Mouse (Mus musculus): Measurements from ENCODE around the gene Gpr146. TPM values are rescaled to one million over a fixed set of nuclear protein-coding genes. Genes with fewer than 3 reads are reported as not detected.

Gene Gpr146
- total RNA-seq, 2 experiments from 2014 or later, result 12.0 to 13.2 TPM

DNA sequence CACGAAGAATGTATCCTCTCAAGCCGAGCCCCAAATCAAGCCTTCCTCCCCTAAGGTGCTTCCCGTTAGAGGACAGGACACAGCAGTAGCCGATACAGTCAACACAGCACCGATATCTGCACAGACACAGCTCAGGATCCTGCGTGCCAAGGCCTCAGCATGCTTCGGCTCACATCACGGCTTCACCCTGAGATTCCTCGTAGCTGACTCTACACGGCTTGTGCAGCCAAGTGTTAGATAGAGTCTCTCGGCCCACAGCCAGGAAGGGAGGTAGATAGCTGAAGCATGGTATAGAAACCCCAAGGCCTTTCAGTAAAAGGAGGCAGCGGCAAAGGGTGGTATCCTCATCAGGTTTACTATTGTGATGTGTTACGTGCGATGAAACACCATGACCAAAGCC, 22.5 kb downstream of the Gpr146 start:
- DNase-seq, result no peak

DNA sequence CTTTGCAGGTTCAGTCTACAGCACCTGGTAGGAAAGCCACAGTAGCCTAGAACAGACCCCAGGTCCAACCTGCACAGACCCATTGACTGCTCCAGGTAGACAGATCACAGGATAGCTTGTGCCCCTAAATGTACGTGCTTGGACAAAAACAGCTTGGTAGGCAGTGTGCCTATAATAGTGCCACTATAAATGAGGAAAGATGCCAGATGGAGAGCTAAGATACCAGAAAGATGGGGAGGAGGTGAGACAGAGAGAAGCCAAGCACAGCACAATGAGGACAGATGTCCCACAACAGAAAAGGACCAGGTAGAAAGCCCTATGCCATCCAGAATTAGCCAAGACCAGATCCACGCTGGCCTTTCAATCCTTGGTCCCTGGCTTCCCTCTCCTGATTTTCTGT, 24.6 kb downstream of the Gpr146 start:
- no peak for DNase-seq

DNA sequence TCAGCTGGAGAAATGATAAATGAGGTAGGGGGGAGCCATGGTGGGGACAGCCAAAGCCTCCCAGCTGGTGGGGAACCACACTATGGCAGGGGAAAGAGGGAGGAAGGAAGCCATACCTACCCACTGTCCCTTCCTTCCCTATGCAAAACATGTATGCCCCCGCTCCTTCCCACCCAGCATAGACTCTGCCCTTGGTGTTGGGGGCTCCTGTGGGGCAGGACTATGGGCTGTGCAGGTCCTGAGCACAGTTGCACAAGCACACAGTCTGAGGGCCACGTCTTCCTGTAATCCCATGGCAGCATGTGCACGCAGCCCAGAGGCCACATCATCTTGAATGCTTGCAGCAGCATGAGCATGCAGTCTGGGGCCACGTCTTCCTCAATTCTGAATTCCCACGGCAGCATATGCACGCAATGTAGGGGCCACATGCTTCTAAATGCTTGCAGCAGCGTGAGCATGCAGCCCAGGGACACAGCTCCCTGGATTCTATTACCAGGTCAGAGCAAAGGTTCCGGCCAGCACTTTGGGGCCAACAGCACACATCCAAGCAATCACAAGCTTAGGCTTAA, 26.3 kb downstream of the Gpr146 start:
- no peak for DNase-seq

DNA sequence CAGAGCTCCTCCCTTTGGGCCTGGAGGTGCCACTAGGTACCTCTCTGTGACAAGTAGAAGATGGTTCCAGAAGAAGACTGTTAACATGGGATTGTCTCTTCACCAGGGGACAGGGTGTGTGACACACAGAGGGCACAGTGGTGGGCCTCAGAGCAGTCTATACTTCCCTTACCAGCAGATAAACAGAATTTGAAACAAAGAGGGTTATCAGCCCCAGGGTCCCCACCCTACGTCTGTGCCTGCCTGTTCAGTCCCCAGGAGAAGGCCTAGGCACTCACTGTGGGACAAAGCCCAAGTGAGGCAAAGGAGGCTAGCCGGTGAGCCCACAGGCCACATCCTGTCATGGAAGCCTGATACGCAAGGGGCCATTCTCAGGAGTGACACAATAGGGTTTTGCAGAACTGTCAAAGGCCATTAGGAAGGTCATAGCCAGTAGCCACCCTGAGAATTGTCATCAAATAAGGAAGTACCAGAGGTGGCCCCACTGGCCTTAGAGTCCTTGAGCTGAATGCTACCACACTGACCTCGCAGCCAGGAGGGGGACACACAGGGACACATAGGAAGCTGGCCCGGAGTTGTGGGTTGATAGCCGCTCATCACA, 27.4 kb downstream of the Gpr146 start, which contains the start of gene C130050O18Rik:
TSS of gene C130050O18Rik (plus strand) at position 480 of the 601 bp plus-strand sequence.
- DNase-seq, result no peak

DNA sequence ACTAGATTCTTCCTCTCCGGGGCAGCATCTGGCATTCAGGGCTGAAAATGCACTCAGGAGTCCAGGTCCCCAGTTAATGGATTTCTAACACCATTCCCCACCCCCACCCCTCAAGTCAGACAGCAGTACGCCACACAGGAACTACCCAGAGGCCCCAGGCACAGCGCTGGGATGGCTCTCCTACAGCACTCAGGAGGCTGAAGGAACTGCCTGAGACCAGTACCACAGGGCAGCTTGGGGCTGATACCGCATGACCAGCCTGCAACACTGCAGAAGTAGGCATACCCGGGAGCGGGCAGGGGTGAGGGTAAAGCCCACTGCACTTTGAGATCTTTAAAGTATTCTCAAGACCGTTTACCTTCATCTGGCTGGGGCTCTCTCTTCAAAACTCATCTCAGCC, 28.0 kb downstream of the Gpr146 start:
- no peak for DNase-seq

DNA sequence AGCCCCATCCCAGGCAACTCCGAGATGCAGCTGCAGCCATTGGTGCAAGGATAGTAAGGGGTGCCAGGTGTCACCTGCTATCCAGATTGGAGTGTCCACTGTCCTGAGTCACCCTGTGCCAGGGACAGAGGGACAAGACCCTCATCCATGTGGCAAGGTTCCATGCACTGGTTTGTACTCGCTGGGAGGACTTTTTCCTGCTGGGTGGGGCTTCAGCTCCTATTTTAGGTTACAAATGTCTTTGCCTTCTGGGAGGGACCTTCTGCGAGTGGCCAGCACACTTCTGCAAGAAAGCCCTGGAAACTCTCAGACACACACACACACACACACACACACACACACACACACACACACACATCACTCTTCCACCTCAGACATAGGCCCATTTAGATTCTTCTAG, 28.5 kb downstream of the Gpr146 start:
- DNase-seq, result no peak

DNA sequence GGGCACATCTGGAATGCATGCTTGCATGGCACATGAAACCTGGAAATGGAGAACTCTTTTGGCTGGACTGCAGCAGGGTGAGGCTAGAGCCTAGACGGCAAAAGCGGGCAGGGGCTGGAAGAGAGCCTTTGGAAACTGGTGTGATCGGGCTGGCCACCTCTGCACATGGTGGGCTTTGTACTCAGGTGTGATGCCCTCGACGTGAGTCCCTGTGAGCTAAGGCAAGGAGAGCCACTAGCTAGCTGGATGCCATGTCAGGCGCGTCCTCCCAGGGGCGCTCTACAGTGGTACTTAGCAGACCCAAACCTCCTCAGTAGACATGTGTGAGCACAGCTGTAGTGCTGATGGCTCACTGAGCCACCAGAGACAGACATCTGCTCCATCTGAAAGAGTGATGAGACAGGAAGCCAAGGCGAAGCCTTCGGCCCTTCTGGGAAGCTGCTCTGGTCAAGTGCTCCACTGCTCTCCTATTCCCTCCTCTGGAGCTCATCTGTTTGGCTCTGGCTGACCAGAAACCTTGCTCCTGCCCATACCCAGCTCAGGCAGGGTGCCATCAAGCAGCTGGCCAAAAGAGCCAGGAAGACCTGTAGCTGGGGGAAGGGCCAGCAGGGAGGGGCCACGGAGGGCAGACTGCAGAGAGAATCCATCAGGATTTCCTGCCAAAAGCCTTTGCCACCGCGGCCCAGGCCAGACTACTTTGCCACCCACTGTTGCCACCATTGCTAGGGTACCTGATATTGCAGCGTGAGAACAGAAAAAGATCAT, 29.8 kb downstream of the Gpr146 start:
- DNase-seq, result peak; percentile 79

DNA sequence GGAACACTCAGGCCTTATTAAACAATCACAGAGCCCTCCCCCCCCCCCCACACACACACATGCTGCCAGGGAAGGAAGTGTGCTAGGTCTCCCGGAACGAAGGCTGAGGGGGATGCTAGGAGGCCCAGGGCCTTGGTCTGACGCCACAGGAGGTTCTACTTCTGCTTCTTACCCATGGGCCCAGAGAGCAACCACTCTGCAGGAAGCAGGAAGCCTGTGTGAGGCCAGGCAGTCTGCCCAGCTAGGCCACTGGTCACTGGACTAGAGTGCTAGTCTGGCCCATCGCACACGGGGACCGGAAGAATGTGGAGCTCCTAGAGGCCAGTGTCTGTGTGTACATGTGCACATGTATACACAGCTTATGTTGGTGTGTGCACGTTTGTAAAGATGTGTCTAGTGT, 31.0 kb downstream of the Gpr146 start:
- peak; percentile 57 for DNase-seq

DNA sequence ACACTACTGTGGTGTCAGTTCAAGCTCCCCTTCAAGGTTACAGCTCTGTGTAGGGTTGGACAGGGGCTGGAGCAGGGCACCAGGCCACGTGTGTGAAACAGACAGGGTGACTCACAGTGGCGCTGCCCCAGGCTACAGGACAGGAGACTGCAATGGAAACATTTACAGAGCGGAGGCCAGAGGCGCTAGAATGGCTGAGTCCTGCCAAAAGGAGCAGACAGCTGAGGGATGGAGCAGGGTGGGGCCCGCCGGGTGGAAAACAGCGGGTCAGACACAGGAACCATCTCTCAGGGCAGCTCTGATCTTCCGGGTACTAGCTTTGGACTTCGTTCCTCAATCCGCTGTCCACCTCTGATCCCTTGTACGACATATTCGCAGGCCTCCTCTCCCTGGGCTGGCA, 31.9 kb downstream of the Gpr146 start:
- peak; percentile 86 for DNase-seq

DNA sequence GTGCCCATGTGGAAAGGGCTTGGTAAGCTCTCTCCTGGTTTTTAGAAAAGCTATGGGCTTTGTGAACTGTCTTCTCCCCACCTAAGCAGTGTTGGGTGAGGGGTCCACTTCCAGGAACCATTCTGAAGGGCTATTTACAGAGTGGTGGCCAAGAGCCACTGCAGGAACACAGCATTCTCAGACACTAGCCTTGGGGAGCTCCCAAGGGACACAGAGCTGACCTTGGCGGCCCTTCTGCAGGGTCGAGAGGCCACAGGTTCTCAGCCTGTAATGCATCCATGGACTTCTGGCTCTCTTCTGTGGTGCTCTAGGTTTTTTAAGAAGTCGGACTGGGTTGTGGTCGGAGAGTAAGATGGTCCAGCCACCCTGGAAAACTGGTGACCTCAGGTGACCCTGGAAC, 32.6 kb downstream of the Gpr146 start:
- DNase-seq, result no peak

DNA sequence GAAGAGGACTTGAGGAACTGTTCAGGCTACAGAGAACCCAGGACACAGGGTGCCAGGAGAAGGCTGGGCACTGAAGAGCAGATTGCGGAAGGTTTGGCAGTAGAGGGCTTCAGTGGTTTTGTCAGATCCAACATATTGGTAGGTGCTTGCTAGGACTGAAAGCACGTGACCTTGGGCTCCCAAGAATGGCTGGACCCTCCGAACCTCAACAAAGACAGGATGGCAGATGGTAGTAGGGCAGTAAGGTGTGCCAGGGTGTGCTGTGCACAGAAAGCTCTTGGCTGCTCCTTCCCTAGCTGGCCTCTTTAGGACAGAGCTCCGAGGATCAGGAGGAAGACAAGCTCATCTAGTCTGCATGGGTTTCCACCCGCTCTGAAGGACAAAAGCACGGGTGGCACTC, 33.6 kb downstream of the Gpr146 start:
- DNase-seq, result no peak

DNA sequence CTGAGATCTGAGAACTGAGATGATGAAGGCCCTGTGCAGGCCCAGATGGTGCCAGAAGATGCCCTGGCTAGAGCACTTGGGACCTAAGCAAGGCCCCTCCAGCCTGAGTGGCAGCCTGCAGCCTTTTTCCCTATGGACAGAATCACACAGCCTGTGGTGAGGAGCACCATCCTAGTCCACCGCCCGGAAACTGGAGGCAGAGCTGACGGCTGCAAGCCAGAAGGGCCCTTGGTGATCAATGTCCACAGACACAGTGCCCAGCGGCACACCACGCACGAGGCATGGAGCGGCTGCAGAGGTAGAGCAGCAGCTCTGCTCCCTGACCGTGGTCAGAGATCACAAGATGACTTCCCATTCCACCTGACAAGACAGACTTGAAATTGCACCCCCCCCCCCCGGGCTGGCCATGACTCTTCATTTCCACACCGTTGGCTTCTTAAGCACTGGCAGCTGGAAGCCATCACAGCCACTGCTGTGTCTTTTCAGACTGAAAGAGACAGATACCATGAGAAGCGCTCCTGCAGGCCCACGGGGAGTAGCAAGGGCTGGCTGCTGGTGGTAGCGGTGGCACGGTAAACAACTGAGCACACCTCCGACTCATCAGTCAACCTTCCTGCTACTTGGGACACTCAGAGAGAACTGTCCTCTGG, 34.3 kb downstream of the Gpr146 start:
- no peak for DNase-seq

DNA sequence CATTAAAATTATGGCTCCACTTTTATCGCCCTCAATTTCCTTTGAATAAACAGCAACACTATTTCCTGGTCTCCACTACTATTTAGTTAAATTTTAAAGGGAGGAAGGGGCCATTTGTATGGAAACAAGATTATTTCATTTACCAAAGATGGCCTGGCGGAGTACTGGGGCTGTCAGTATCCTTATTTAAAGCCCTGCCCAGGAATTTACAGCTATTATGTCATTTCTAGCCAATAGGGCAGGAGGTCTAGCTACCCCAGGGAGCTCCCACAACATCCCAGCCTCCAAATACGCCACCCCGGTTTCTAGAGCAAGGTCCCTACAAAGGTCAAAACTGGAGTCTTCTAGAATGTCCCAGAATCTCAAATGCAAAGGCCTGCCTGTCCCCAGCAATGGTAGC, 36.0 kb downstream of the Gpr146 start:
- DNase-seq, result no peak

DNA sequence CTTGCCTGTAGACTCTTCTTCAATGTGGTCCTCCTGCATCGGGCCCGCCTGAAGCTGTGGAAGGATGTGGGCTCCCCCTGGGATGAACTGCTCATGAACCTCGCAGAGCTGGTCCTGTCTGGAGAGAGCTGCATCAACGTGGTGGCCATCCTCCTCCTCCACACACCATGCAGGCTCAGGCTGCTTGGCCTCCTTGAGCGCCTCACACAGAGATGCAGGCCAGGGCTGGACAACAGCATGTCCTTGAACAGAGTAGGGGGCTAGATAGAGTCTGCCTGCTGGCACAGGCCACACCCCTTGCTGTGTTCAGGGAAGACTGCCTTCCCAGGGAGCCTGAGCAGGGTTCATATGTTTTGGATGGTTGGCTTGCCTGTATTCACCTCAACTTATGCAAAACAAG, 37.5 kb downstream of the Gpr146 start:
- no peak for DNase-seq

DNA sequence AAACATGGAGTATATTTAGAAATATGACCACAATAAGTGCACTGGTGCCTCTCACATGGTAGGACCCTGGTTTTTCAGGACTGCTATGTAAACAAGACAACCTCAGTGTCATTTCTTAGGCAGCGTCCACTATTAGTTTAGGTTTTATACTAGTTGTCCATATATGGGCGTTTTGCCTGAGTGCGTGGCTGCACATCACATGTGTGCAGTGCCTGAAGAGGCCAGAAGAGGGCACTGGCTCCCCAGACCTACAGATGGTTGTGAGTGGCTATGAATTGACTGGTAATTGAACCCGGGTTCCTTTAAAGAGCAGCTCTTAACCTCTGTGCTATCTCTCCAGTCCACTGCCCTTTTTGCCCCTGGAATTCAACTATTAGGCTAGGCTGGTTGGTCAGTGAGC, 39.4 kb downstream of the Gpr146 start:
- no peak for DNase-seq

DNA sequence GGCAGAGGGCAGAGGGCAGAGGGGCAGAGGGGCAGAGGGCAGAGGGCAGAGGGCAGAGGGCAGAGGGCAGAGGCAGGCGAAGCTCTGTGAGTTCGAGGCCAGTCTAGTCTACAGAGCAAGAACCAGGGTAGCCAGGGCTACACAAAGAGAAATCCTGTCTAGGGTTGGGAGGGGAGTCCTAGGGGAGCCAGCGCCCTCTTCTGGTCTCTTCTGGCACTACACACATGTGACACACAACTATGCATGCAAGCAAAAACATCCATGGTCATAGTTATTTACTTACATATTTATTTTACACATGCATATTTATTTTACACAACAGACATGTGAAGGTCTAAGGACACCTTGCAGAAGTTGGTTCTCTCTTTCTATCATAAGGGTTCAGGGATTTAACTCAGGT, 40.0 kb downstream of the Gpr146 start:
- no peak for DNase-seq

DNA sequence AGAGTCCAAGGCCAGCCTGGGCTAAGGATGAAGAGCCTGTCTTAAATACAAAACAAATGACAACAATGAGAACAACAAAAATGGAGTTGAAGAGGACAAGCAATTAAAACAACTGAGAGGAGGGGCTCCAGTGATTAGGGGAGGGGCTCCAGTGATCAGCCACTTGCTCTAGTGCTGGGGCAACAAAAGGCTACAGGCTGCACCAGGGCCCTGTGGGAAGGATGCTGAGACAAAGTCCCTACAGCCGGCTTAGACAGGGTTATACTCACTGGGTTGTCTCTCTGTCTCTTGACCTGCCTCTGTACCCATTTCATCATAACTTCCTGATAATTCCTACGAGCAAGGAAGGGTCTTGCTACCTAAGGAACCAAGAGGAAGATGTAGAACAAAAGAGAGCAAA, 40.6 kb downstream of the Gpr146 start:
- DNase-seq, result no peak

DNA sequence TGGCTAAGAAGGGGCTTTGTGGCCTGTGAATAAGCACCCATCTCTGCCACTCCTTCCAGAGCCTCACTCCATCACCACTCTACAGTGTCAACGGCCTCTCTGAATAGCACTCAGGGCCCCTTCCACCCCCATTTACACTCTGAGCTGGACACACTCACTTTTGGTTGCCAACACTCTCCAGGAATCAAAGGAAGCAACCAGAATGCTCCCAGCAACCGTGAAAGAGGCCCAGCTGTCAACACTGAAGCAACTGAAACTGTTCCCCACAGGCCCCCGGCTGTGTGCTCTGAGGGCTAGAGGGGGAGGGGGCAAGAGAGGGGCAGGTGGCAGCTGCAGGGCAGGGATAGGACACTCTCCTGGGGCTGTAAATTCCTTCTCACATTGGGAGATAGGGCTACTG, 41.1 kb downstream of the Gpr146 start:
- DNase-seq, result no peak

DNA sequence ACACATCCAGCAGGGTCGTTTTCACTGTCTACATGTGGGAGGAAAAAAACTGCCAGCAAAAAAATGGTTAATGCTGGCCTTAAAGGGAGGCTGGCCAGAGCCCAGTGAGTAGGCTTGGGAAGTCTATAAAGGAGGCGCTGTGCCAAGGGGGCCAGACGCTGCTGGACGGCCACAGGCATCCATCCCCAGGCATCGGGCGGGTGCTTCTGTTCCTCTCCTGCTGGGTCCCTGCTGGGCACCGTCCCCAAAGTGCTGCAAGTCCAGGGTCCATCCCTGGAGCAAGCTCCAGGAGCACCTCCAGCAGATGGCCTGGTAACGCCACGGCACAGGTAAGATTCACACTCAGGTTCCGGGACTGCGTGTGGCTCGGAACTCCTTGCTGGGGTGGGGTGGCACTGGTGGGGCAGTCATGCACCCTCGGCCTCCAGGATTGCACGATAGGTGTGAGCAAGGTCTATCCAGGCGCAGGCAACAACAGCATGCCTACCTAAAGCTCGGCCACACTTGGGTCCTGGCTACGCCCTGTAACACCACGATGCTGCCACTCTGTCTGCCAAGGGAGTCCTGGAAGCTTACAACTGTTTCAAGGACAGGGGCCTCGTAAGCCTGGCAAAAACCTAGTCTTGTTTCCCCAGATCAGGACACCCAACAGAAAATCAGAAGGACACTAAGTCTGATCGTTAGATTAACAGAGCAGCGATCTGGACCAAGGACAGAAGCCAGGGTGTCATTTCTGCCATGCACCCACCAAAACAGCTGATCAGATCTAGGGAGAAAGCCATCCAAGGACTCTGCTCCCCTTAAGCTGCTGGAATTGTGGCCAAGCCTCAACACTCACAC, 45.7 kb downstream of the Gpr146 start, which contains the start of gene Gper1:
TSS of gene Gper1 (plus strand) at position 126 of the 840 bp plus-strand sequence.
- DNase-seq, result peak; percentile 76

DNA sequence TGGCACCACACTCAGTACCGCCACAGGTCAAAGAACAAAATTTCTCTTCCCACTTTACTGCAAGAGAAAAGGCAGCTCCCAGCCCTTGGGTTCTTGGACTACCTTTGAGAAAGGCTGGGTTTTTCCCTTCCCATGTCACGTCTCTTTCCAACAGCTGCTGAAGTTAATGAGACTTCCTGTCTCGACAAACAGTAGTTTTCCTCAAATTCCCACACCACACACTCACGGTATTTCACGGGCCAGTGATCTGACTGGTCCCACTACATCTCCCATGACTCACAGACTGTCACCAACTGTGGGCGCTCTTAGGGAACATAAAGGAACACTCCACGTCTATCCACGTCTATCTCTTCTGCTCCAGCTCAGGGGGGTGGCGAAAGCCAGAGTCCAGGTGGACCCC, 47.7 kb downstream of the Gpr146 start:
- no peak for DNase-seq

DNA sequence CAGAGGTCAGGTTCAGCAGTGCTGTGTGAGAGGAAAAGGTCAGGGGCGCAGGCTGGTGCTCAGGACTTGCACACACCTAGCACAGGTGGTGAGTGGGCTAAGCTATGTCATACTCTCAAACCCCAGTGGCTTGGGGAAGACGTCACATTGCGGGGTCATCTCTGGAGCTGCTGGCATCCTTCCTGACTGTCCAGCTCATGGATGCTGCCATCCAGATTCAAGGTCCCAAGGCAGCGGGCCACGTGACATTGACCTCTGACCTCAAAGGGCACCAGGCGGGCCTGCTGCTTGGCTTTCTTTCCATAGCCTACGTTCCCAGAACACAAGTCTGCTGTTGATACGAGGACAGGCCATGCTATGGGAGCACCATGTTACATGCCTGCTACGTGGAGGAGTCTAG, 49.5 kb downstream of the Gpr146 start:
- no peak for DNase-seq

DNA sequence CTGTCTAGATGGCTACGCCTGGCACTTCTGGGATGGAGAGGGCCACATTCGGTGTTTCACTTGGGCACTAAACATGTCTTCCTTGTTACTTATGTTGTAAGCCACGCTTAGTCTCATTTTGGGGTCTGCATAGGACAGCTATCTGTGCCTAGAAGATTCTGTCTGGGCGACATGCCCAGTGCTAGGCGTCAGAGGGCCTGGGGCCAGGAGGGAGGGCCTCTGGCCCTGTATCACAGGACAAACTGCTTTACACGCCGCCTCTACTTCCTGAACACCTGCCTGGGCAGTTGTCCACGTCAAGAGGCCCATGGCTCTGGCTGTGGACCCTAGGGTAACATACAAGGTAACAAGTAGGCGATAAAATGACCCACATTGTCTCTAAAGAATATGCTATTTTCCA, 50.5 kb downstream of the Gpr146 start:
- DNase-seq, result no peak

Measured in adrenal gland, postnatal 10 days (tissue).